Mouse (Mus musculus) E14TG2a.4 (cell line): ENCODE measurements around the gene Otop2.

ENCODE experiments used
- CTCF ChIP-seq: conservative IDR thresholded peaks from 2 replicates; pipeline ENCODE4 v1.5.1; 2014; ENCODE audit warnings: low read length
- POU5F1 ChIP-seq: IDR thresholded peaks from 2 replicates; pipeline ENCODE4 v1.6.1; 2014; ENCODE audit warnings: low read length, borderline replicate concordance

- no peak for TF ChIP-seq CTCF
- no peak for TF ChIP-seq POU5F1
These were observed 69.8 kb downstream of the Otop2 start for GRCm38 (mm10) chr11:115376722-115377121.
